Mouse (Mus musculus): ENCODE measurements around the gene Xxylt1.
A peak's percentile ranks its signal among the peaks of the same experiment; 100 is the strongest.

The Xxylt1 gene

GRCm38 (mm10) chr16:31061246-31061880 lies 19.9 kb downstream of the Xxylt1 start:
- no peak for DNase-seq (ENCODE audit: extremely low spot score, low spot score)

- DNase-seq (ENCODE audit: extremely low spot score, low spot score), result no peak
Measured at GRCm38 (mm10) chr16:31060714-31061113, 20.5 kb downstream of the Xxylt1 start.

GRCm38 (mm10) chr16:31060226-31060625 lies 21.0 kb downstream of the Xxylt1 start:
- DNase-seq (ENCODE audit: extremely low spot score, low spot score), result no peak

- DNase-seq (ENCODE audit: extremely low spot score, low spot score), result no peak
Measured at GRCm38 (mm10) chr16:31059730-31060129, 21.5 kb downstream of the Xxylt1 start.

GRCm38 (mm10) chr16:31052812-31053211 lies 28.4 kb downstream of the Xxylt1 start:
- no peak for DNase-seq (ENCODE audit: extremely low spot score, low spot score)

GRCm38 (mm10) chr16:31052177-31052726 lies 29.0 kb downstream of the Xxylt1 start:
- DNase-seq (ENCODE audit: extremely low spot score, low spot score), result no peak

GRCm38 (mm10) chr16:31050701-31051100 lies 30.5 kb downstream of the Xxylt1 start:
- no peak for DNase-seq (ENCODE audit: extremely low spot score, low spot score)

- DNase-seq (ENCODE audit: extremely low spot score, low spot score), result no peak
Measured at GRCm38 (mm10) chr16:31048194-31048593, 33.0 kb downstream of the Xxylt1 start.

GRCm38 (mm10) chr16:31047186-31047898 lies 33.9 kb downstream of the Xxylt1 start:
- DNase-seq (ENCODE audit: extremely low spot score, low spot score), result no peak

GRCm38 (mm10) chr16:31046217-31046659 lies 35.0 kb downstream of the Xxylt1 start:
- no peak for DNase-seq (ENCODE audit: extremely low spot score, low spot score)

- DNase-seq (ENCODE audit: extremely low spot score, low spot score), result no peak
Measured at GRCm38 (mm10) chr16:31045211-31045610, 36.0 kb downstream of the Xxylt1 start.

GRCm38 (mm10) chr16:31043136-31043535 lies 38.1 kb downstream of the Xxylt1 start:
- no peak for DNase-seq (ENCODE audit: extremely low spot score, low spot score)

GRCm38 (mm10) chr16:31041566-31041965 lies 39.7 kb downstream of the Xxylt1 start:
- DNase-seq (ENCODE audit: extremely low spot score, low spot score), result no peak

- DNase-seq (ENCODE audit: extremely low spot score, low spot score), result no peak
Measured at GRCm38 (mm10) chr16:31039803-31040459, 41.3 kb downstream of the Xxylt1 start.

GRCm38 (mm10) chr16:31037431-31037830 lies 43.8 kb downstream of the Xxylt1 start:
- DNase-seq (ENCODE audit: extremely low spot score, low spot score), result no peak

- no peak for DNase-seq (ENCODE audit: extremely low spot score, low spot score)
Measured at GRCm38 (mm10) chr16:31035651-31036245, 45.5 kb downstream of the Xxylt1 start.

GRCm38 (mm10) chr16:31035235-31035634 lies 46.0 kb downstream of the Xxylt1 start:
- no peak for DNase-seq (ENCODE audit: extremely low spot score, low spot score)

GRCm38 (mm10) chr16:31034051-31034450 lies 47.2 kb downstream of the Xxylt1 start:
- peak; percentile 24 for DNase-seq (ENCODE audit: extremely low spot score, low spot score)

GRCm38 (mm10) chr16:31029739-31030485 lies 51.3 kb downstream of the Xxylt1 start:
- no peak for DNase-seq (ENCODE audit: extremely low spot score, low spot score)

GRCm38 (mm10) chr16:31027675-31028074 lies 53.6 kb downstream of the Xxylt1 start:
- no peak for DNase-seq (ENCODE audit: extremely low spot score, low spot score)

- no peak for DNase-seq (ENCODE audit: extremely low spot score, low spot score)
Measured at GRCm38 (mm10) chr16:31025516-31025915, 55.7 kb downstream of the Xxylt1 start.
